Mouse (Mus musculus) small intestine, adult 2 months (tissue): ENCODE measurements around the gene D430041D05Rik.

Experiments
- CTCF ChIP-seq: fragments of 200-500 bp; IDR thresholded peaks from 2 replicates; pipeline ENCODE4 v1.5.1; 2012; ENCODE audit warnings: low read depth, mild to moderate bottlenecking, control low read depth, inconsistent platforms, low read length, moderate library complexity, mixed read lengths; ENCODE audit not compliant: insufficient replicate concordance, insufficient read length; ENCODE audit errors: extremely low read depth
- POLR2A ChIP-seq: fragments of 200-500 bp; IDR thresholded peaks from 2 replicates; pipeline ENCODE4 v1.6.1; 2012; ENCODE audit warnings: low read depth, mild to moderate bottlenecking, control low read depth, inconsistent platforms, low read length, moderate library complexity

DNA sequence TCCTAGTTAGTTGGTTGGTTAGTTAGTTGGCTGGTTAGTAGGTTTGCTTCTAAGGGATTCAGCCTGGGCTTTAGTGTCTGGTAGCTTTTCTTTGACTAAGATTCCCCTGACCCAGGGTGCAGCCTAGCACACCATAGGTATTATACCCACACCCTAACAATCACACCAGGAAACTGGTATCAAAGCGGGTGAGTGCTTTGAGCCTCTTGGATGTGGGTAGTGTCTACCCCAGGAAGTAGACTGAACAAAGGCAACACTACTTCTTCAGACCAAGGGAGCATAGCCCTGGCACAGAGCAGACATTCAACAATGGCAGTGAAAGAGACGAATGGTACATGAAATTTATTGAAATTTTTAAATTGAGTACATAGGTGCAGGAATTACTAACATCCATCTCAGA is 24.9 kb downstream of the D430041D05Rik start:
- TF ChIP-seq POLR2A (no peak), CTCF (no peak)
